Comparison of ENCODE assay signal across 8 mouse cellular contexts in the genomic region with DNA sequence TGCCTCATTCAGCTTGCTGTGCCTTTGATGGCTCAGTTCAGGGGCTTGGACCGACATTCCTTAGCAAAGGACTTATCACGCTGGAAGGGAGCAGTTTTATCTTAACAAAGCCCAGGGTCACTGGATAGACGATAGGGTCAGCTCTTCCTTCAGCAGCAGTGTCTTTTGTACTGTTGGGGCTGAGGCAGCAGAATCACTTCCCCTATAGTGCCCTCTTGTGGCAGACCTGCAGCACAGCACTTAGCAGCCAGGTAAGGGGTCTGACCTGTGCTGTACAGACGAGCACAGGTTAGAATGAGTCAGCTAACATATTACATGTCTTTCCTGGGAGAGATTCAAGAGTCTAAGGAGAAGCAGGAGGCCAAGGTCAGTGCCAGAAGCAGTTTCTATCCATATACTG. TPM values are rescaled to one million over a fixed set of nuclear protein-coding genes. Genes with fewer than 3 reads are reported as not detected.
DNase-seq lines count a peak whose midpoint lies in the region; ATAC-seq and TF ChIP-seq lines count a peak whose summit lies in the region.

No protein-coding gene starts in this region.

- no peak for TF ChIP-seq POLR2A in cerebellum, adult 2 months (IDR thresholded peaks at IDR 0.05; ENCODE audit: borderline replicate concordance, insufficient read depth, low read length)
- no peak for TF ChIP-seq POLR2A in brain, embryonic 14.5 days (IDR thresholded peaks at IDR 0.05; ENCODE audit: borderline replicate concordance, extremely low read depth, insufficient read depth, insufficient read length, poor library complexity, severe bottlenecking)

- no peaks in the 10 kb centered on the region for H3K27me3 ChIP-seq in cerebellum, adult 2 months (ENCODE audit: control insufficient read depth, insufficient read depth, low read length)
- H3K27me3 ChIP-seq in forebrain, embryonic 16.5 days (replicated peaks; ENCODE audit: control insufficient read depth, insufficient read depth, low read length), result no peaks in the 10 kb centered on the region

- H3K27ac ChIP-seq in cerebellum, adult 2 months (ENCODE audit: insufficient read depth, low read length), result no peak overlapping the region
- H3K27ac ChIP-seq in forebrain, embryonic 16.5 days (ENCODE audit: low read length), result no peak overlapping the region

- H3K4me2 ChIP-seq in forebrain, embryonic 16.5 days (ENCODE audit: low read length), result no peak overlapping the region

- H3K9ac ChIP-seq in forebrain, embryonic 16.5 days (replicated peaks; ENCODE audit: low read depth, low read length), result no peak overlapping the region

- DNase-seq in cerebellum, adult 2 months, result peak; percentile 29 to 44
- DNase-seq in cerebellum, adult 9-11 months, result no peak
- peak; percentile 69 for DNase-seq in A20 (ENCODE audit: low read depth, low spot score)
- DNase-seq in brain, embryonic 14.5 days (ENCODE audit: low read depth), result peak; percentile 72
- DNase-seq in liver, result peak; percentile 44
- peak; percentile 70 for DNase-seq in naive thymus-derived CD4-positive, alpha-beta T cell, adult 2 months (ENCODE audit: low read depth)
- DNase-seq in thymus, postnatal 4 days, result peak; percentile 66

- ATAC-seq in forebrain, embryonic 16.5 days, result peak; percentile 55; the same call in 1 of the 2 replicates

- H3K9me3 ChIP-seq in forebrain, embryonic 16.5 days (ENCODE audit: control insufficient read depth, low read length), result no peaks in the 10 kb centered on the region

- H3K4me3 ChIP-seq in cerebellum, adult 2 months (replicated peaks; ENCODE audit: insufficient read depth, low read depth, low read length), result no peak overlapping the region
- H3K4me3 ChIP-seq in forebrain, embryonic 16.5 days (replicated peaks; ENCODE audit: low read length), result no peak overlapping the region

- WGBS in cerebellum, adult 2 months, result 3% methylated on average over 4 of the region's 4 CpGs
- WGBS in forebrain, embryonic 16.5 days, result 2% methylated on average over 4 of the region's 4 CpGs

- H3K4me1 ChIP-seq in cerebellum, adult 2 months (ENCODE audit: control insufficient read depth, insufficient read depth, low read length), result peaks cover 3% of the 10 kb centered on the region; the same call in 1 of the 2 replicates
- no peaks in the 10 kb centered on the region for H3K4me1 ChIP-seq in forebrain, embryonic 16.5 days (replicated peaks; ENCODE audit: control insufficient read depth, insufficient read depth, low read length)

- TF ChIP-seq CTCF in cerebellum, adult 2 months (IDR thresholded peaks at IDR 0.05; ENCODE audit: borderline replicate concordance, insufficient read depth, low read depth, low read length), result peak; percentile 86
- peak; percentile 95 for TF ChIP-seq CTCF in brain, embryonic 14.5 days (IDR thresholded peaks at IDR 0.05; ENCODE audit: borderline replicate concordance, extremely low read depth, insufficient read depth, insufficient read length)

- peaks cover 13% of the 10 kb centered on the region for H3K36me3 ChIP-seq in forebrain, embryonic 16.5 days (ENCODE audit: control insufficient read depth, insufficient read depth)

RNA-seq across cellular contexts. Expression of gene Ppp1r32, which starts 19.8 kb away (rescaled TPM):
- polyA plus RNA-seq in cerebellum, adult 2 months (2012; rRNA removed), result 1.3 and 1.8 TPM in 2 replicates
- 2.3 and 2.5 TPM in 2 replicates for polyA plus RNA-seq in brain, embryonic 14.5 days (2012; rRNA removed)
- 1.7 and 2.1 TPM in 2 replicates for polyA plus RNA-seq in forebrain, embryonic 16.5 days (2015; fragmentation: Nextera tagmentation; extraction: Ambion mirVana)

RNA-seq across cellular contexts. Expression of gene Cpsf7, which starts 22.5 kb away (rescaled TPM):
- polyA plus RNA-seq in cerebellum, adult 2 months (2012; rRNA removed), result 91.9 and 94.7 TPM in 2 replicates
- 116 and 131 TPM in 2 replicates for polyA plus RNA-seq in brain, embryonic 14.5 days (2012; rRNA removed)
- polyA plus RNA-seq in forebrain, embryonic 16.5 days (2015; fragmentation: Nextera tagmentation; extraction: Ambion mirVana), result 58.4 and 59.3 TPM in 2 replicates

RNA-seq across cellular contexts. Expression of gene Sdhaf2, which starts 23.4 kb away (rescaled TPM):
- 60.4 and 61.5 TPM in 2 replicates for polyA plus RNA-seq in cerebellum, adult 2 months (2012; rRNA removed)
- polyA plus RNA-seq in brain, embryonic 14.5 days (2012; rRNA removed), result 45.3 and 49.9 TPM in 2 replicates
- 66.2 and 68.6 TPM in 2 replicates for polyA plus RNA-seq in forebrain, embryonic 16.5 days (2015; fragmentation: Nextera tagmentation; extraction: Ambion mirVana)

RNA-seq across cellular contexts. Expression of gene Lrrc10b, which starts 45.3 kb away (rescaled TPM):
- polyA plus RNA-seq in cerebellum, adult 2 months (2012; rRNA removed), result 0.54 and 0.57 TPM in 2 replicates
- 1.4 and 2.0 TPM in 2 replicates for polyA plus RNA-seq in brain, embryonic 14.5 days (2012; rRNA removed)
- polyA plus RNA-seq in forebrain, embryonic 16.5 days (2015; fragmentation: Nextera tagmentation; extraction: Ambion mirVana), result 0.52 and 0.99 TPM in 2 replicates

RNA-seq across cellular contexts. Expression of gene Tmem216, which starts 53.5 kb away (rescaled TPM):
- 20.8 and 22.4 TPM in 2 replicates for polyA plus RNA-seq in cerebellum, adult 2 months (2012; rRNA removed)
- polyA plus RNA-seq in brain, embryonic 14.5 days (2012; rRNA removed), result 40.9 and 74.9 TPM in 2 replicates
- 47.0 and 49.5 TPM in 2 replicates for polyA plus RNA-seq in forebrain, embryonic 16.5 days (2015; fragmentation: Nextera tagmentation; extraction: Ambion mirVana)
